Mouse (Mus musculus): ENCODE measurements around the gene Ghr. TPM values are rescaled to one million over a fixed set of nuclear protein-coding genes. Genes with fewer than 3 reads are reported as not detected.

Gene Ghr
- polyA plus RNA-seq, 2 experiments: 49.7 to 92.9 TPM

DNA sequence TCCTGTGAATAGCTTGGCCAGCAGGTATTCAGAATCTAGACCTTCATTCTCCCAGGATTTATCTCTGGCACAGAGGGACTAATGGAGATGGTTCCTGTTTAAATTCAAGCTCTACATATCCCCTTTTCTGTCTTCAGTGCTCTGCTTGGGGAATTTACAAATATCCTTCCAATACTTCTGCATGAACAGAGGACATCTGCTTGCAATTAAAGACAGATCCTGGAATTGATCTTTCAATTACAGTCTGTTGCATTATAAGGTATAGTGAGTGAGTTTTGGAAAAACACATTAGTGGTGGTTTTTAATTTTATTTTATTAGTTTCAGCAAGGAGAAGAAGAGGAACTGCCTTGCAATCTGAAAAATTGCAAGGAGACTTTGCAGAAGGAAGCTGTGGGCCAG is 184.1 kb downstream of the Ghr start:
- H3K36me3 ChIP-seq (ENCODE audit: control insufficient read depth, insufficient read depth, low read length): no peaks in the 10 kb centered on the region
- H3K4me3 ChIP-seq (replicated peaks; ENCODE audit: low read length): no peak overlapping the region
- H3K27ac ChIP-seq (replicated peaks; ENCODE audit: low read depth, low read length): peak overlapping the region; percentile 33; the same call in 1 of the 2 replicates
- H3K27me3 ChIP-seq (ENCODE audit: control insufficient read depth, insufficient read depth, low read length): no peaks in the 10 kb centered on the region
- peaks cover 21% of the 10 kb centered on the region for H3K4me1 ChIP-seq (ENCODE audit: control insufficient read depth, insufficient read depth, low read length)
- no peak overlapping the region for H3K9ac ChIP-seq (ENCODE audit: low read depth, low read length, severe bottlenecking)
- peak; percentile 43 for DNase-seq (ENCODE audit: low spot score)
- TF ChIP-seq POLR2A (IDR thresholded peaks at IDR 0.05; ENCODE audit: borderline replicate concordance, extremely low read depth, insufficient read depth, insufficient read length): no peak
- ATAC-seq (ENCODE audit: low FRiP score, low read depth): peak; percentile 80
- no peaks in the 10 kb centered on the region for H3K9me3 ChIP-seq (ENCODE audit: control insufficient read depth, low read length)
- no peak overlapping the region for H3K4me2 ChIP-seq (replicated peaks; ENCODE audit: low read depth, low read length, severe bottlenecking)

DNA sequence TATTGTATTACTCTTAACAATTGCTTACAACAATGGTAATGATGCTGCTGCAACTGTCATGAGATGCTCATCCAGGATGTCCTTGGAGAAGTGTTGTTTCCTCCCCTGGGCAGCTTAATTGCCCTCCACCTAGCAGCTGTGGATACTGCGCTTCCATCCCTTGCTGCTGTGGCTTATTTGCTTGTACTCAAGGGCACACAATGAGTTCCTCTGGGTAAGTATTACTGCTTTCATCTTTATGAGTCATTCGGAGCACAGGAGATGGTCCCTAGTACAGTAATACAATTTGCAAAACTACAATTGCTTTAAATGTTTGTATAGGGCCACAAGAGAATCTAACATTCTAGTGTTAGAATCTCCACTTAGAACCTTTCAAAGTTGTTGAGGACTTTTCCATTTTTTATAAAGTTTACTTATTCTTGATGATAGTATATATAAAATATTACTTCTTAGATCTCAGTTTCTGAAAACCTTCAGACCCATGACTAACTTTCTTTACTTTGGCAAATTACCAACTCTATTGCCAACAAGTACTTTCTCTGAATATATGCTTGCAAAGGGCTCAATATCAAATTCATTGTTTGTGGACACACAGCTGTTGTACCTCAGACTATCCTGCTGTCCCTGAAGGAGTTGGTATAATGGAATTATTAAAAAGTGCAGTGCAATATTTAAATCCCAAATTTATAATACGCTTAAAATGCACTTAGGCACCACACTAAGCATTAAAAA is 185.8 kb downstream of the Ghr start:
- Histone ChIP-seq H3K9me3 (ENCODE audit: control insufficient read depth, low read length) (no peaks in the 10 kb centered on the region), H3K9ac (ENCODE audit: low read depth, low read length, severe bottlenecking) (no peak overlapping the region), H3K27me3 (ENCODE audit: control insufficient read depth, insufficient read depth, low read length) (no peaks in the 10 kb centered on the region), H3K4me2 (replicated peaks; ENCODE audit: low read depth, low read length, severe bottlenecking) (no peak overlapping the region), H3K4me3 (replicated peaks; ENCODE audit: low read length) (no peak overlapping the region), H3K36me3 (ENCODE audit: control insufficient read depth, insufficient read depth, low read length) (no peaks in the 10 kb centered on the region), H3K4me1 (ENCODE audit: control insufficient read depth, insufficient read depth, low read length) (peaks cover 21% of the 10 kb centered on the region), H3K27ac (replicated peaks; ENCODE audit: low read depth, low read length) (no peak overlapping the region)
- 74% methylated on average over 3 of the region's 3 CpGs for WGBS
- no peak for ATAC-seq (ENCODE audit: low FRiP score, low read depth)
- DNase-seq (ENCODE audit: low spot score): no peak
- TF ChIP-seq POLR2A (IDR thresholded peaks at IDR 0.05; ENCODE audit: borderline replicate concordance, extremely low read depth, insufficient read depth, insufficient read length): no peak

DNA sequence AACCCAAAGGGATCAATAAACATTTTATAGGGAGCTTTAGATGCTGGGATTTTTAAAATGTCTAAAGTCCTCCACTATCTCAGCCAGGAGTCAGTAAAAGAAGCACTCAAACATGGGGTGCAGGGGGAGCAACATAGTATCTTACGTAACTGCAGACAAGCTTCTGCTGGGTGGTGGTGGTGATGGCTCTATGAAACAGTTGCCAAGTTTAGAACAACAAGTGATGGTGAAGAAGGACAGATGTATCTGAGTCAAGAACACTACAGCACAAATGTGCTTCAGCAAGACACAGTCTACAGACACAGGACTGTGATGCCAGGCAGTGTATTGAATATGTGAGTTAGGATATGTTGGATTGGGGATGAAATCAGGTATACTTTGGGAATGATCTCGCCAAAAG is 187.1 kb downstream of the Ghr start:
- peaks cover 21% of the 10 kb centered on the region for H3K4me1 ChIP-seq (ENCODE audit: control insufficient read depth, insufficient read depth, low read length)
- no peak overlapping the region for H3K4me3 ChIP-seq (replicated peaks; ENCODE audit: low read length)
- H3K9me3 ChIP-seq (ENCODE audit: control insufficient read depth, low read length): no peaks in the 10 kb centered on the region
- WGBS: 63% methylated on average over 2 of the region's 2 CpGs
- no peaks in the 10 kb centered on the region for H3K36me3 ChIP-seq (ENCODE audit: control insufficient read depth, insufficient read depth, low read length)
- H3K9ac ChIP-seq (ENCODE audit: low read depth, low read length, severe bottlenecking): no peak overlapping the region
- H3K4me2 ChIP-seq (replicated peaks; ENCODE audit: low read depth, low read length, severe bottlenecking): no peak overlapping the region
- no peak for TF ChIP-seq POLR2A (IDR thresholded peaks at IDR 0.05; ENCODE audit: borderline replicate concordance, extremely low read depth, insufficient read depth, insufficient read length)
- no peak overlapping the region for H3K27ac ChIP-seq (replicated peaks; ENCODE audit: low read depth, low read length)
- no peak for DNase-seq (ENCODE audit: low spot score)
- H3K27me3 ChIP-seq (ENCODE audit: control insufficient read depth, insufficient read depth, low read length): no peaks in the 10 kb centered on the region
- no peak for ATAC-seq (ENCODE audit: low FRiP score, low read depth)

DNA sequence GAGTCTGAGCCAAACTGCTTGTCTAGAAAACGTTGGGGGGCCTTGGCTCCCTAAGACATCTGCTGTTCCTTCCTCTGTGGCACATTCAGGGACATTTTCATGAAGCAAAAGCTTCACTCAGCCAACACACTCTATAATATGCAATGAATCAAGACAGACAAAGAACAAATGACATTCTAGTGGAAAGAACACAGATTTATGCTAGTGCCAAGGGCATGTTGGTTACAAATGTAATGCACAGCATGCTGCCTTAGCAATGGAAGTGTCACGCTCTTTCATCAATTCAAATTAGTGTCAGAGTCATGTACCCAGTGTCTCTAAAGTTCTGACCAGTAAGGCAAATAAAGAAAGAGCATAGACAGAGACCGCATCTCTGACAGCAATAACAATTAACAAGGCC is 187.6 kb downstream of the Ghr start:
- DNase-seq (ENCODE audit: low spot score): no peak
- no peak overlapping the region for H3K27ac ChIP-seq (replicated peaks; ENCODE audit: low read depth, low read length)
- WGBS: 49% methylated on average over 3 of the region's 3 CpGs
- no peak overlapping the region for H3K9ac ChIP-seq (ENCODE audit: low read depth, low read length, severe bottlenecking)
- no peak overlapping the region for H3K4me3 ChIP-seq (replicated peaks; ENCODE audit: low read length)
- no peaks in the 10 kb centered on the region for H3K36me3 ChIP-seq (ENCODE audit: control insufficient read depth, insufficient read depth, low read length)
- no peaks in the 10 kb centered on the region for H3K9me3 ChIP-seq (ENCODE audit: control insufficient read depth, low read length)
- ATAC-seq (ENCODE audit: low FRiP score, low read depth): no peak
- H3K4me2 ChIP-seq (replicated peaks; ENCODE audit: low read depth, low read length, severe bottlenecking): no peak overlapping the region
- TF ChIP-seq POLR2A (IDR thresholded peaks at IDR 0.05; ENCODE audit: borderline replicate concordance, extremely low read depth, insufficient read depth, insufficient read length): no peak
- H3K27me3 ChIP-seq (ENCODE audit: control insufficient read depth, insufficient read depth, low read length): no peaks in the 10 kb centered on the region
- peaks cover 20% of the 10 kb centered on the region for H3K4me1 ChIP-seq (ENCODE audit: control insufficient read depth, insufficient read depth, low read length)

DNA sequence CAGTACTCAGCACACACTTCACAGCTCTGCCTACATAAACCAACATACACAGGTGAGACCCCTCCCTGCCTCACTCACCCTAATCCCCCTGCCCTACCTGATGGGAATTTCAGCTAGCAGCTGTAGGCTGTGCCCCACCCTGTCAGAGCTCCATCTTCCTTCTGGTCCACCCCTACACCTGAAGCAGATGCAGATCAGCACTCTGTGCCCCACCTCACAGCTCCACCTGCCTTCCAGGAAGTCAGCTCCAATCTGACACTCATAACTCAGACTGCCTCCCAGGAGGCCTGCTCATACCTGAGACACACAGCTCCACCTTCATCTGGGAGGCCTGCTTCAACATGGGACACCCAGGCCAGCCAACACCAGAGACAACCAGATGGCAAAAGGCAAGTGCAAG is 192.6 kb downstream of the Ghr start:
- no peak for TF ChIP-seq POLR2A (IDR thresholded peaks at IDR 0.05; ENCODE audit: borderline replicate concordance, extremely low read depth, insufficient read depth, insufficient read length)
- Histone ChIP-seq H3K9me3 (ENCODE audit: control insufficient read depth, low read length) (no peaks in the 10 kb centered on the region), H3K4me2 (replicated peaks; ENCODE audit: low read depth, low read length, severe bottlenecking) (no peak overlapping the region), H3K4me3 (replicated peaks; ENCODE audit: low read length) (no peak overlapping the region), H3K4me1 (ENCODE audit: control insufficient read depth, insufficient read depth, low read length) (peaks cover 10% of the 10 kb centered on the region; the same call in 1 of the 2 replicates), H3K36me3 (ENCODE audit: control insufficient read depth, insufficient read depth, low read length) (no peaks in the 10 kb centered on the region), H3K9ac (ENCODE audit: low read depth, low read length, severe bottlenecking) (no peak overlapping the region), H3K27ac (replicated peaks; ENCODE audit: low read depth, low read length) (no peak overlapping the region), H3K27me3 (ENCODE audit: control insufficient read depth, insufficient read depth, low read length) (no peaks in the 10 kb centered on the region)
- ATAC-seq (ENCODE audit: low FRiP score, low read depth) (no peak), DNase-seq (ENCODE audit: low spot score) (no peak)

Data from limb, embryonic 14.5 days (tissue).